44 mouse cellular contexts compared by ENCODE assay signal in the genomic region with DNA sequence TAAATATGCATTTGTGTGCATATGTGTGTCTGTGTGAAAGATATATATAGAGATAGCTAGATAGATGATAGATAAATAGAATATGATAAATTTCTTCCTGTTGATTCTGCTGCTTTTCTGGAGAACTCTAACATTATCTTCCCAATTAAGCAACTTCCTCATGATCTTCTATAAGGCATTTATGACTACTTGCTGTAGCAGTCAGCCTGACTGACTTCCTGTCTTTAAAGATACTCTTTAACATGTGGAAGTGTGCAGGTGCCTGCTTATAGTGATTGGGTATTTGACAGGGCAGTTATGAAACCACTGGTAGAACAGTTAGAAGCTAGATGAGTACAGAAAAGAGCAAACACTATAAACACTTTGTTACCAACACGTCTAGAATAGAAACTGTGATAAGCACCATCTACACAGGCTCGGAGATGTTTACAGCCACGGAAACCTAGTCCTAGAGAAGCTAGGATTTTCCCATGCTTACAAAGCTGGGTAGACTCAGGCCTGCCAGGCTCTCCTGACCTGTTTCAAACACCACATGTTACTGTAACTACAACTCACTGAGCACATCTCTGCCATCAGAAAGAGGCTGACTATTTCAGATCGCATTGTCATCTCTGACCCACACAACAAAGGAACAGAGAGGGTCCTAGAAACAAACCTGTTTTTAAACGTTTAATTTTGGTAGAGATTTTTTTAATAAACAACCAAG. TPM values are rescaled to one million over a fixed set of nuclear protein-coding genes. Genes with fewer than 3 reads are reported as not detected.
"Had no signal": no experiment of that assay in that cellular context is flagged by ENCODE, and none has a peak within 500 bp of the region (broad histone marks: within the 10 kb centered on the region; RNA-seq: fewer than 3 reads in every experiment).

No protein-coding gene starts in this region.

- H3K27me3 ChIP-seq: hindbrain, embryonic 13.5 days; hindbrain, embryonic 15.5 days; kidney, embryonic 15.5 days; limb, embryonic 13.5 days; limb, embryonic 15.5 days had no signal

- H3K4me2 ChIP-seq: heart, embryonic 12.5 days; hindbrain, embryonic 13.5 days; hindbrain, embryonic 15.5 days; kidney, embryonic 15.5 days; limb, embryonic 13.5 days; limb, embryonic 15.5 days; liver, embryonic 12.5 days had no signal

- H3K36me3 ChIP-seq: heart, embryonic 10.5 days; heart, embryonic 12.5 days; hindbrain, embryonic 15.5 days; kidney, embryonic 15.5 days; limb, embryonic 13.5 days; limb, embryonic 15.5 days; liver, embryonic 12.5 days had no signal

- H3K9me3 ChIP-seq: heart, embryonic 10.5 days; heart, embryonic 12.5 days; hindbrain, embryonic 13.5 days; hindbrain, embryonic 15.5 days; kidney, embryonic 15.5 days; limb, embryonic 13.5 days; limb, embryonic 15.5 days; liver, embryonic 12.5 days had no signal

- H3K27ac ChIP-seq: heart, embryonic 10.5 days; hindbrain, embryonic 13.5 days; hindbrain, embryonic 15.5 days; hindbrain, postnatal 0 days; kidney, embryonic 15.5 days; kidney, postnatal 0 days; limb, embryonic 13.5 days; limb, embryonic 15.5 days; liver, embryonic 12.5 days; liver, embryonic 14.5 days had no signal

- DNase-seq: gastrocnemius, postnatal 14 days; gastrocnemius, postnatal 36 days; heart, adult 18-20 months; heart, postnatal 14 days; heart, postnatal 36 days; kidney, adult 11 months; kidney, adult 2 months; kidney, adult 9 months; kidney, postnatal 14 days; kidney, postnatal 36 days; layer of hippocampus, adult 9-11 months; layer of hippocampus, postnatal 36 days; left cerebral cortex, postnatal 4 days had no signal

- H3K4me3 ChIP-seq: heart, embryonic 10.5 days; heart, embryonic 12.5 days; hindbrain, embryonic 13.5 days; hindbrain, embryonic 15.5 days; kidney, embryonic 15.5 days; limb, embryonic 13.5 days; limb, embryonic 15.5 days; liver, embryonic 12.5 days had no signal

- ATAC-seq: hindbrain, postnatal 0 days; intestine, embryonic 16.5 days; liver, embryonic 12.5 days had no signal

- H3K4me1 ChIP-seq: heart, embryonic 10.5 days; heart, embryonic 12.5 days; hindbrain, embryonic 13.5 days; hindbrain, embryonic 15.5 days; kidney, embryonic 15.5 days; limb, embryonic 13.5 days; limb, embryonic 15.5 days; liver, embryonic 12.5 days had no signal

- H3K9ac ChIP-seq: heart, embryonic 12.5 days; hindbrain, embryonic 13.5 days; hindbrain, embryonic 15.5 days; kidney, embryonic 15.5 days; limb, embryonic 13.5 days; limb, embryonic 15.5 days; liver, embryonic 12.5 days; liver, embryonic 14.5 days had no signal

RNA-seq across cellular contexts. Expression of gene Mtnr1b, which starts 53.2 kb away (rescaled TPM):
- total RNA-seq: gastrocnemius, adult 18-20 months; gastrocnemius, adult 8-10 months; gastrocnemius, postnatal 14 days; gastrocnemius, postnatal 36 days; heart, adult 18-20 months; heart, adult 8-10 months; heart, postnatal 14 days; heart, postnatal 36 days; hematopoietic stem cell, adult 5-6 weeks; hindbrain, postnatal 0 days; layer of hippocampus, adult 18-20 months; layer of hippocampus, adult 8-10 months; layer of hippocampus, postnatal 14 days; layer of hippocampus, postnatal 36 days; left cerebral cortex, adult 18-20 months; left cerebral cortex, adult 8-10 months; left cerebral cortex, postnatal 10 days; left cerebral cortex, postnatal 25 days; left cerebral cortex, postnatal 4 days; liver, adult 2 months had no signal
- polyA plus RNA-seq: gonadal fat pad, adult 2 months; heart, embryonic 10.5 days; heart, embryonic 12.5 days; heart, embryonic 14.5 days; heart, embryonic 16.5 days; hindbrain, embryonic 11.5 days; hindbrain, embryonic 13.5 days; hindbrain, embryonic 15.5 days; hindbrain, postnatal 0 days; intestine, embryonic 14.5 days; intestine, embryonic 16.5 days; kidney, adult 2 months; kidney, embryonic 15.5 days; kidney, postnatal 0 days; large intestine, adult 2 months; limb, embryonic 11.5 days; limb, embryonic 13.5 days; limb, embryonic 15.5 days; liver, adult 2 months; liver, embryonic 12.5 days; liver, embryonic 14.5 days had no signal
